Mouse (Mus musculus) inflammation-experienced regulatory T-cells, adult 6 months (primary cell): ENCODE results near the gene Crtc2. TPM values are rescaled to one million over a fixed set of nuclear protein-coding genes. Genes with fewer than 3 reads are reported as not detected.

Experiments used
- ATAC-seq: one replicate; pipeline ENCODE4 v1.8.0; 2017
- polyA plus RNA-seq, 3 experiments: library from polyadenylated mRNA; unstranded; fragments of 100-300 nt; shearing (Covaris generic); gene quantifications; one replicate each; pipeline ENCODE4 v1.2.1; 2017

Gene Crtc2
- polyA plus RNA-seq, 3 experiments from 2014 or later = 35.6 to 48.0 (median 37.0) TPM

DNA sequence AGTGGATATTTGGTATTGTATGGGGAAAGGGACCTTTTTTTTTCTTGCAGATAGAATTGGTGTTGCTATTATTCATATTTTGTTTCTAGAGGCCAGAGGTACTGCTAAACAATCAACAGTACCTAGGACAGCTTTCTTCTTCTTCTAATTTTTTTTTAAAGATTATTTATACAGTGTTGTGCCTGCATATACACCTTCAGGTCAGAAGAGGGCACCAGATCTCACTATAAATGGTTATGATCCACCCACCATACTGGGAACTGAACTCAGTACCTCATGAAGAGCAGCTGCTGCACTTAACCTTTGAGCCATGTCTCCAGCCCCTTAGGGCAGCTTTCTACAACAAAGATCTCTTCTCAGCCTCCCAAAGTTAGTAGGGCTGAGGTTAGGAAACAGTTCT, 59.4 kb downstream of the Crtc2 start:
- peak; percentile 54 for ATAC-seq

Other genes with a start within 250 kb of the Crtc2 start
- gene 4933434E20Rik, start 202.5 kb upstream of the Crtc2 start, polyA plus RNA-seq = 100 to 1,000 TPM; 323 to 414 (median 404) TPM
- gene Ubap2l, start 201.5 kb upstream of the Crtc2 start, polyA plus RNA-seq = 100 to 1,000 TPM; 204 to 305 (median 225) TPM
- 100 to 1,000 TPM; 843 to 975 (median 918) TPM for gene Tpm3, start 181.5 kb upstream of the Crtc2 start, polyA plus RNA-seq
- gene Nup210l, start 150.0 kb upstream of the Crtc2 start, polyA plus RNA-seq = under 1 TPM; 0.18 to 0.51 (median 0.49) TPM
- 1,000 to 10,000 TPM; 3,921 to 9,955 (median 8,802) TPM for gene Rps27, start 40.5 kb upstream of the Crtc2 start, polyA plus RNA-seq
- under 1 TPM in 2 of 3 experiments, not detected in 1; 0.58 to 0.94 TPM for gene Rab13, start 40.5 kb upstream of the Crtc2 start, polyA plus RNA-seq
- gene Jtb, start 22.6 kb upstream of the Crtc2 start, polyA plus RNA-seq = 10 to 100 TPM; 61.4 to 73.4 (median 68.5) TPM
- not detected for gene Creb3l4, start 10.7 kb upstream of the Crtc2 start, polyA plus RNA-seq
- 10 to 100 TPM; 35.0 to 72.7 (median 59.5) TPM for gene Slc39a1, start 6.0 kb upstream of the Crtc2 start, polyA plus RNA-seq
- 10 to 100 TPM; 19.6 to 25.8 (median 24.2) TPM for gene Dennd4b, start 11.0 kb downstream of the Crtc2 start, polyA plus RNA-seq
- gene Gatad2b, start 39.0 kb downstream of the Crtc2 start, polyA plus RNA-seq = 10 to 100 TPM; 14.9 to 34.0 (median 28.3) TPM
- under 1 TPM in 1 of 3 experiments, not detected in 2; 0.31 TPM for gene Slc27a3, start 135.8 kb downstream of the Crtc2 start, polyA plus RNA-seq
- 10 to 100 TPM; 15.6 to 18.0 (median 17.6) TPM for gene Ints3, start 179.5 kb downstream of the Crtc2 start, polyA plus RNA-seq
- not detected for gene Npr1, start 211.7 kb downstream of the Crtc2 start, polyA plus RNA-seq
- 100 to 1,000 TPM; 107 to 118 (median 118) TPM for gene Ilf2, start 222.0 kb downstream of the Crtc2 start, polyA plus RNA-seq
- 10 to 100 TPM; 53.6 to 73.0 (median 71.1) TPM for gene Snapin, start 236.9 kb downstream of the Crtc2 start, polyA plus RNA-seq